Mouse (Mus musculus): ENCODE data around the gene Sdhb. TPM values are rescaled to one million over a fixed set of nuclear protein-coding genes. Genes with fewer than 3 reads are reported as not detected.

Gene Sdhb
- total RNA-seq, 2 experiments from 2014 or later = 120 to 182 TPM

DNA sequence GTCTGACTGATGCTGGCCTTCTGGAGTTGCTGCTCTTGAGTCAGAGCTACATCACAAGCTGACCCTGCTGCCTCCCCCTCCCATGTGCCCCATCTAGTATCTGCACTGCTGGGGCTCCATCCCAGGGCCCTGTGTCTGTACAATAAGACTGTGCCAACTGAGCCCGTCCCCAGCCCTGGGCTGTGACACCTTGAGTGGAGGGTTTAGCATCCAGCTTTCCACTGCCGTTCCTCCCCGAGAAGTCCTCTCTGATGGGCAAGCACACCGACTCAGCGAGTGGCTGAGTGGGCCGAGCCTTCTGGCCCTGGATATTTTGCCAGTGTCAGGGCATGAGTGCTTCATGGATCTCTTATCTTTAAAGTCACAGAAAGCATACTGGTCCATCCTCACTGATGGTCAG, 13.4 kb downstream of the Sdhb start:
- ATAC-seq (ENCODE audit: poor library complexity, severe bottlenecking) = no peak

DNA sequence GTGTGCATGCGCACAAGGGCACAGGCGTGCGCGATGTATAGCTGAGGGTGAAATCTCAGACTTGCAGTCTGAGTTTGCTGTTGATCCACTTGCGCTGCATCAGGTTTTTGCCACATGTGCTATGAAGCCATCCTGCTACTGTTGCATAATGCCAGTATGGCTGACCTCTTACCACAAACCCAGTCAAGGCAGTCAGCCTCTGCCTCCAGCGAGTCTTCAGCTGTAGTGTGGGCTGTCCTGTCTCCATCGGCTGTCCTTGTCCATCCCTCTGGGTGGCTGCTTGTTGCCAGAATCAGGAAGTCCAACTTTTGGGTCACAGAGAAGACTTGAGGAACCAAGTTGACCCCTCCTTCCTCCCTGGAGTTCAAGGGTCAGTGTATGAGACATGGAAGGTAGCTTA, 14.4 kb downstream of the Sdhb start:
- peak; percentile 76 for ATAC-seq (ENCODE audit: poor library complexity, severe bottlenecking)

DNA sequence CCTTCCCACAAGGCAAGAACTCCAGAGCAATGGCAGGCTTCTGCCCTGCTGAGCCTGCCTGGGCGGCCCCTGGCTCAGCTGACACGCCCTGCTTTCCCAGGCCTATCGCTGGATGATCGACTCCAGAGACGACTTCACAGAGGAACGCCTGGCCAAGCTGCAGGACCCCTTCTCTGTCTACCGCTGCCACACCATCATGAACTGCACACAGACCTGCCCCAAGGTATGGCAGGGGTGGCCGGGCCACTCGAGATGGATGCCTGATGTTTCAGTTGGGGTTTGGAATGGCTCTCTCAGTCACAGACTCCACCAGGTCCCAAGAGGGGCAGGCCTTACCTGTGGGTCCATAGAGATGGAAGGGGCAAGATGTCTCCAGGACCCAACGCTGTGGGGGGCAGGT, 16.3 kb downstream of the Sdhb start:
- ATAC-seq (ENCODE audit: poor library complexity, severe bottlenecking) = no peak

DNA sequence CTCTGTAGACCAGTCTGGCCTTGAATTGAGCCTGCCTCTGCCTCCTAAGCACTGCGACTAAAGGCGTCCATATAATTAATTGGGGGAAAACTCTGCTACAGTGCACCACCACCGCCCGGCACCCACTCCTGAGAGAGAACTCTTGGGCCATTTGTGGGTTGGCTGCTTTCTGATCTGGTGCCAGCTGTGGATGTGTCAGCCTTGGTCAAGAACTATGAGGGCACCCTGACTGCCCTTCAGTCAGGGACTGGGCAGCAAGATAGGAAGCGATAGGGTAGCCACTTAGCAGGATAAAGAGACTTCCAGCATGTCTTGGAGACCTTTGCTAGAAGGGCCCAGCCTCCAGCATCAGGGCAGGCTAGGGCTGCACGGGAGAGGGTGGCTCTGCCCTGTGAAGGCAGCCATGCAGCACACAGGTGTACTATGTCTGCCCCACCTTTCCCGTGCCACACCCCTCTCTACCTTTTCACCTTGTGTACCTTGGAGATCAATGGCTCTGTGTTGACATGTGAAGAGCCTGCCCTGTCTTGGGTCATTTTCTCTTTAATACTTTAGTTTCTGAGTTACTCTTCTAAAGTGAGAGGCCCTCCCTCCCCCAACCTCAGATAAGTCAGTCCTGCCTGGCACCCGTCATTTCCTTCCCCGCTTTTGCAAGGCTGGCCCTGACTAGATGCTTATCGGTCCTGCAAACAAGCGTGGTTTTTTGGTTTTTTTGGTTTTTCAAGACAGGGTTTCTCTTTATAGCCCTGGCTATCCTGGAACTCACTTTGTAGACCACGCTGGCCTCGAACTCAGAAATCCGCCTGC, 17.1 kb downstream of the Sdhb start:
- ATAC-seq (ENCODE audit: poor library complexity, severe bottlenecking) = 0 out of 2 replicates have a peak, but pooled peaks have one; percentile 38

DNA sequence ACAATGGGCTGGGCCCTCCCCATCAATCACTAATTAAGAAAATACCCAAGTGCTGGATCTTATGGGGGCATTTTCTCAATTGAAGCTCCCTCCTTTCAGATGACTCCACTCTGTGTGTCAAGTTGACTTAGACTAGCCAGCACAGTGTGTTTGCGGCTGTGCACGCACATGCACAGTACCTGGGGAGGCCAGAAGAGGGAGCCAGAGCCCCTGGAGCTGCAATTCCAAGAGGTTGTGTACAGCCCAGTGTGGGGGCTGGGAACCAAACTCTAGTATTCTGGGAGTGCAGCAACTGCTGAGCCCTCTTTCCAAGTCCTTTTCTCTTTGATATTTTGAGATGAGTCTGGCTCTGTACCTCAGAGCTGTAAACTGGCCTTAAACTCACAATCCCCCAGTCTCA, 20.6 kb downstream of the Sdhb start:
- no peak for ATAC-seq (ENCODE audit: poor library complexity, severe bottlenecking)

DNA sequence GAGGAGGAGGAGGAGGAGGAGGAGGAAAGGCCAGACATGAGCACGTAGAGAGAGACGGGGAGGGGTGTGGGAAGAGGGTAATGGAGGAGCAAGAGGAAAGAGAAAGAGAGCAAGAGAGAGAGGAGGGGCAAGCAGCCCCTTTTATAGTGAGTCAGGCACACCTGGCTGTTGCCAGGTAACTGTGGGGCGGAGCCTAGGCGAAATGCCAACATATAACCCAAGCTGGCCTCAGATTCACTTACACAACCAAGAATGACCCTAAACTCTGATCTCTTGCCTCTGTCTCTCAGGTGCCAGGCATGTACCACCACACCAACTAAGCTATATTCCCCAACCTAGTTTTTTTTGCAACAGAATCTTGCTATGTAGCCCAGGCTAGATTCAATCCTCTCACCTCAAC, 21.8 kb downstream of the Sdhb start:
- no peak for ATAC-seq (ENCODE audit: poor library complexity, severe bottlenecking)

DNA sequence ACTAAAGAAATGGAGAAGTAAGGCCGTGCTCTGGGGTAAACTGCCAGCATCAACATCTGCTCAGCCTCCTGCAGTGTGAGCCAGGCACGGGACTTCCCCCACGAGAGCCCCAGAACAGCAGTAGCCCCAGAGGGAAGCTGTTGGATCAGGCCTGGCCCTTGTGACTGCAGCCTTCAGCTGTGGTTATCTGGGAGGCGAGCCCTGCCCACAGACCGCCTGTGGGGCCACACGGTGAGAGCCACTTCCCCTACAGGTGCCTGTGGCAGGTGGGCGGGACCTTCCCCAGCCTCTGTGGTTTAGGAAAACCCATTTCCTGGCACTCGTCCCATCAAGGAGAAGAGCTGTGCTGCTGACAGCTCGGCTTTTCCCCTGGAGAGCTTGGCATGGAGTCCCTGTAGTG, 22.4 kb downstream of the Sdhb start:
- ATAC-seq (ENCODE audit: poor library complexity, severe bottlenecking) = peak; percentile 91

DNA sequence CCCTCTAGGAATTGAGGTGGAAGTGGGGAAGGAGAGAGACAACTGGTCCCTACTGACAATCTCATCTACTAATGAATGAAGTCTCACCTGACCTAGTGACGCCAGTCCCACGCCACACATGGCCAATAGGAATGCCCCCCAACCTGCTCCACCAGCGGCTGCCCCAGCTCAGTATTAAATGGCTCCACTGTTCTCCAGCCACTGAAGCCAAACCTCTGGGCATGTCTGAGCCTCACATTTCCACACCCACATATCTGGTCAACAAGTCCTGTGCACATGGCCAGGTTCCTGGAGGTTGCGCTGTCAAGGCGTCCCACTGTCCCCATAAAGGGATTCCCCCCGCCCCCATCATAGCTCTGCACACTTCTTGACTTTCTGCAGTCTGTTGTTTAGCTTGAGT, 23.5 kb downstream of the Sdhb start:
- ATAC-seq (ENCODE audit: poor library complexity, severe bottlenecking) = no peak

DNA sequence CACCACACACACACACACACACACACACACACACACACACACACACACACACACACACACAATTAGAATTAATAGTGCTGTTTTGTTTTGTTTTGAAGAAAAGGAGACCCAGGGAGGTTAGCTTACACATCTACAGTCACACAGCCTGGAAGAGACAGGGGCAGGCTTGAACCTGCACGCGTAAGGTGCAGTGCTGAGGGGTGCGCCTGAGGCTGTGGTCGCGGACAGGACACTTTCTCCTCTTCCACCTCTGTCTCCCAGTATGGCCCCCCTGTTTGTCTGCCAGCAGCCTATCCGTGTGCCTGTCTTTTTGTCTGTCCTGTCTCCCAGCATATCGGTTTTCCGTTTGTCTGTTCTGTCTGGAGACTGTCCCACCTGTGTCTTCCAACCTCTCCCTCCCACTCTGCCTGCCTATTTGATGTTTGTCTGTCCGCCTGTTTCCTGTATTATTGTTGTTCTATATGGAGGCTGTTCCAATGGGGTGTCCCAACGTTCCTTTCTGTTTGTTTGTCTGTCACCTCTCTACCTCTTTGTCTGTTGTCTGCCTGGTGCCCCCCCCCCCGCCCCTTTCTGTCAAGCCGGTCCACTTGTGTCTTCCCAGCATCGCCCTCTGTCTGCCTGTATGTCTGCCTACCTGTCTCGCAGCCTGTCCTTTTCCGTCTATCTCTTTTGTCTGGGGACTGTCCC, 25.2 kb downstream of the Sdhb start:
- ATAC-seq (ENCODE audit: poor library complexity, severe bottlenecking) = no peak

DNA sequence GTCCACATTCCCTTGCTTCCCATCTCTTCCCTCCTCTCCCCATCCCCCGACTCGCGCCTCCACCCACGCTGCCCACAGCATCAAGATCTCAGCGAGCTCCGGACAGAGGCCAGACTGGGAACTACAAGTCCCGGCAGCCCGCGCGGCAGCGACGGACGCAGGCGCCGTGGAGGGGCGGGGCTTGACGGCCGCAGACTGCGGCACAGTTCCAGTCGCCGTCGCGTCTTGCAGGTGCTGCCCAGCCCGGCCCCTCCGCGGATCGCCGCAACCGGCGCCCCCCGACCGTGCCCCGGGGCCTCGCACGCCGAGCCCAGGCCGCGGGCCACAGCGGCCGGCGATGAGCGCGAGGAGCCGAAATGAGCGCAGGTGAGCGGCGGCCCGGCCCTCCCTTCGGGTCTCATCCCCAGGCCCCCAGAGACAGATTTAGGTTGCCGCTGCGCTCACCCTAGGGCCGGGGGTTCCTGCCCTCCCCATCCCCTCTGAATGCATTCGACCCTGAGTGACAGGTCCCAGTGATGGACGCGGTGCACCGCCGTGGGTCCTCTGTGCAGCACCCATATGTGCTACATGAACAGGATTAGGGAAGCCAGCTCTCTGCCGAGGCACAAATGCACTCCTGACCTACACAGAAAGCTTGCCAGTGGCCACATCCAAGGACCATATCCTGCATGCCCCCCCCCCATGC, 25.9 kb downstream of the Sdhb start, which contains the start of gene Atp13a2:
Gene Atp13a2 (plus strand): TSS at position 163 of the 685 bp plus-strand sequence.
- ATAC-seq (ENCODE audit: poor library complexity, severe bottlenecking) = peak; percentile 67

DNA sequence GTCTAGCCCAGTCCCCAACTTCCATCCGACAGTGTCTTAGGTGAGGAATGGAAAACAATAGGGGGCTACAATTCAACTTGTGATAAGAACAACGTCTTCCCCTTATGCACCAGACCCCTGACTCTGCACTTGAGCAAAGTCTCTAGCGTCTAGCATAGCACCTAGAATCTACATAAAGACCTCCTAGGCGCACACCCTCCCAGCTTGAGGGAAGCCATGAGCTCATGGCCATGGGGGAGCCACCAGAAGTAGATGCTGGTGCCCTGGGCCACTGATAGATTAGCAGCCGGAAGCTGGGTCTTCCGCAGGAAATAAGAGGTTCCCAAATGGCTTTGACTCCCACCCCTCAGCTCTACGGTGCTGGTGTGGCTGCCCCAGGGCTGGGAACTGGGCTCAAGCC, 26.5 kb downstream of the Sdhb start:
- no peak for ATAC-seq (ENCODE audit: poor library complexity, severe bottlenecking)

DNA sequence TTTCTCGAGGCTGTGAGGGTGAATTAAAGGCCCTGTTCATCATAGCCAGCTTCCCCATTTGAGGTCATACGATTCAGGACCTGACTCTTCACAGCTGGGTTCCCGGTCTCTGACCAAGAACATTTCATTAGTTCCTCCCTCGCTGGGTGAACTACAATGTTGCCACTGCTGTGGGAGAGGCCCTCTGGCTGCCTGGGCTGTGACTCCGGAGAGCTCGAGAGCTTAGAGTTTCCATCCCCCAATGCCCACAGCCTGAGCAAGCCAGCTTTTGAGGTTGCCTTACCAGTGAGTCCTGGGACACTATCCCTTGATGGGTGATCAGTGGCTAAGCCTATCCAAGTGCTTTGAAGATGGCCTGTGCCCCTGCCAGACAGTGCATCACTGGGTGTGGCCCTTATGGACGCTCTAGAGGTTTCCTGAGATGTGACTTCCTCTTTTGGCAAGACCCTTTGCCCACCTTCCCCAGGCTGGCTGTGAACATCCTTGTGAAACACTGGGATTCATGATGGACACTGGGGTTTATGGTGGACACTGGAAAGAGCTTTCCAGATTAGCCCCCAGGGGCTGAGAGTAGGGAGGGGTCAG, 27.8 kb downstream of the Sdhb start:
- peak; percentile 70 for ATAC-seq (ENCODE audit: poor library complexity, severe bottlenecking)

DNA sequence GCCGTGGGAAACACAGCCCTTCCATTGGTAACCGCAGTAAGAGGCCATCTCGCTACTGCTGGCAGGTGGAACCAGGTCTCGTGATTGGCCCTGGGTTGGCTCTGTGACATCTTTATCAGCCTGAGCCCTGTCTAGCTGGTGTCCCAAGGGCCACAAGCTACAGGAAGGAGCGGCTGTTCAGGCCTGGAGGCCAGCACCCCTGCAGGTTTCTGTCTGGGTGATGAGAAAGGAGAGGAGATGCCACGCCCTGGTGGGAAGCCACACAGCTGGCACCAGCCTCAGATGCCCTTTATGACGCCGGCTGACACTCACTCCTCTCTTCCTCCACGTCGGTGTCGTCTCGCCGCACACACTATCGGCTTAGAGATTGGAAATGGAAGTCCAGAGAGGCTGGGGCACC, 28.4 kb downstream of the Sdhb start:
- ATAC-seq (ENCODE audit: poor library complexity, severe bottlenecking) = no peak

DNA sequence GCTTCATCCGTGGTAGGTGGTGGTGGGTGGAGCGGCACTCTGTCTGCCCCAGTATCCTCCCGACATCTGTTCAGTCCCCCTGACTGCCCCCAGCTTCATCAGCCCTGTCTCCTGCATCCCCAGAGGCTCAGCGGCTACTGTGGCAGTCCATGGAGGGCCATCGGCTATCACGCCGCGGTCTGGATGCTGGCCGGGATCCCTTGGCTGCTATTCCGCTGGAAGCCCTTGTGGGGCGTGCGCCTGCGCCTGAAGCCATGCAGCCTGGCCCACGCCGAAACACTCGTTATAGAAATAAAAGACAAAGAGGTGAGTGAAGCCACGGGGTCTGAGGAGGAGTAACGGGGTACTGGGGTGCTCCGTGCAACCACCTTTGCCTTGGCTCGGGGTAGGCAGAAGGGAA, 31.2 kb downstream of the Sdhb start:
- no peak for ATAC-seq (ENCODE audit: poor library complexity, severe bottlenecking)

DNA sequence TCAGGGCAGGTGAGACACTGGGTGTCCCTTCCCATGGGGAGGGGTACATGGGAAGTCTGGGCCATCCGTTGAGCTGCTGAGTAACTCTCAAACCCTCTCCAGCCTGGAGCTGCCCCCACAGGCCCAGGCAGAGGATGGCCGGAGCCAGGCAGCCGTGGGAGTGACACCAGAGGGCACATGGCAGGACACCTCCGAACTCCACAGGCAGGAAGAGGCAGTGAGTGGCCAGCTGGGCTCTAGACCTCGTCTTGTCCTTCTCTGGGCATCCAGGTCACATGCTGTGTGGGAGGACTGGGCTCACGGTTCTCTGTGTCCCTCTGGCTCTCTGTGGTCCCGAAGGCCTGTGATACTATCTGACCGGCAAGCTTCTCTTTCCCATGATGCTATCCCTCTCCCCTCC, 32.8 kb downstream of the Sdhb start:
- no peak for ATAC-seq (ENCODE audit: poor library complexity, severe bottlenecking)

DNA sequence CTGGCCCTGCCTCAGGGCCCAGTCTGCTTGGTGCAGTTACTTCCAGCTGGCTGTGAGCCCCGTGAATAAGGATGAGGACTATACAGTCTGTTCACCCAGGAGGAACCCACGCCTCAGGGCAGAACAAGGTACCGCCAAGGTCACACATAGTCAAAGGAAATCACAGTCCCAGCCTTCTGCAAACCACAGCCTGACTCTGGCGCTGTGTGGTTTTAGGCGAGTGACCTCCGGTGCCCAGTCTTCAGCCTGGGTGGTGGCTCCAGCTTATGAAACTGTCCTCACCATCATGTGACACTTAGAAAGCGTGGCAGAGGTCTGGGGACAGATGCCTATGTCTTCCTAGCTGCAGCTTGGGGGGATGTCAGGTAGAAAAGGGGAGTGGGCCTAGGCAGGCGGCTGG, 34.8 kb downstream of the Sdhb start:
- peak; percentile 45 for ATAC-seq (ENCODE audit: poor library complexity, severe bottlenecking)

DNA sequence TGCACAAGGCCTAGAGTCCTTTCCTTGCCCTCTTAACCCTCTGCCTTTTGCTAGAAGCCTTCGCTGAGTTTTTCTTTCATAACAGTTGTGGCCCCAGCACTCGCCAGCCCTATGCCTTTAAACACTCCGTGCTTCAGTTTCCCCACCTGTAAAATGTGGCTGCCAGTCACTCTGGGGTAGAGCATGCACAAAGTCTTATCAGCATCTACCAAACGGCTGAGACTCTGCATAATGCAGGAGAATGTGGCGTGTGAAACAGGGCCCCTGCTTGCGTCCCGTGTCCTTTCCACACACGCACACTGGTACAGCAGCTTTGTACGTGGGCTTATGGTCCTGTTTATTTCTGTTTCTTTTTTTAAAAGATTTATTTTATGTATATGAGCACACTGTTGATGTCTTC, 35.8 kb downstream of the Sdhb start:
- ATAC-seq (ENCODE audit: poor library complexity, severe bottlenecking) = no peak

DNA sequence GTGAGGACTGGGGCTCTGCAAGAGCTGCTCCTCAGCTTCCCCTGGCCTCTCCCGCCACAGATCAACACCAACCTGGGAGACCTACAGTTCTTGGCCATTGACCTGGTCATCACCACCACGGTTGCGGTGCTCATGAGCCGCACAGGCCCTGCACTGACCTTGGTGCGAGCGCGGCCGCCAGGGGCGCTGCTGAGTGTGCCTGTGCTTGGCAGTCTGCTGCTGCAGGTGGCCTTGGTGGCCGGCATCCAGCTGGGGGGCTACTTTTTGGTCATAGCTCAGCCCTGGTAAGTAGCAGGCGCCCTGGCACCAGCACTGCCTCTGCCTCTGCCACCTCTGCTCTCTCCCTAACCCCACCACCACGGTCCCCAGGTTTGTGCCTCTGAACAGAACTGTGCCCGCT, 45.0 kb downstream of the Sdhb start:
- no peak for ATAC-seq (ENCODE audit: poor library complexity, severe bottlenecking)

DNA sequence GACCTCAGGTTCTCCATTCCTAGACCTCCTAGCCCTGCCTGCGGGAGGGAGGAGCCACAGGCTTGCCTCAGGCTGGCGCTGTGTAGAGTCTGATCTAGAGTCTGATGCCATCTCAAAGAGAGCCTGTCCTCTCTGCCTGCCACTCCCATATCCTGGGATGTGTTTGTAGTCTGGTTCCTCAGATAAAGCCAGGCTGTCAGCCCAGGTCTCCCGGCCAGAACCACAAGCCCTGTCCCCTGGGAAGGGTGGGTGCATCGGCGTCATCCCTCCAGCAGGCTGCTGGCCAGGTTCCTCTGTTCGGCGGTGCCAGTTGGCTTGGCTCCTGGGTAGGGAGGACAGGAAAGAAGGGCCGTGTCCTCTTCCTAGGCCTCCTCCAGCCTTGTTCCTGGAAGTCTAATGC, 47.0 kb downstream of the Sdhb start:
- ATAC-seq (ENCODE audit: poor library complexity, severe bottlenecking) = peak; percentile 43

DNA sequence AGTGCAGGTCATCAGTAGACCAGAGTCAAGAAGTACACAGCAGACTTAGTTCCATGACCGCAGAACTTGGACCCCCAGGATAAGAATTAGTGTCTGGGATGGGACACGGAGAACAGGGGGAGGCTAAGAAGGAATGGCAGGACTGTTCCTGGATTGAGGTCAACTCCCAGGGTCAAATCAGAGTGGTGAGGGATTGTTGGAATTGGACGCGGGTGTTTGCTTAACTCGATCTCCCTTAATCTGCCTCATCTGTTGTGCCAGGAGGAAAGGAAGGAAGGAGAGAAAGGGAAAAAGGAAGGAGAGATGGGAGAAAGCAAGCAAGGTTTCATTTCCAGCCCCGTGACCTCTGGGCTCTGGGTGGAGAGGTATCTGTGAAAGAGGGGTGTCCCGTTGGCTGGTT, 49.1 kb downstream of the Sdhb start, which contains the start of gene Mfap2:
Gene Mfap2 (plus strand): TSS at position 301 of the 400 bp plus-strand sequence.
- ATAC-seq (ENCODE audit: poor library complexity, severe bottlenecking) = no peak

DNA sequence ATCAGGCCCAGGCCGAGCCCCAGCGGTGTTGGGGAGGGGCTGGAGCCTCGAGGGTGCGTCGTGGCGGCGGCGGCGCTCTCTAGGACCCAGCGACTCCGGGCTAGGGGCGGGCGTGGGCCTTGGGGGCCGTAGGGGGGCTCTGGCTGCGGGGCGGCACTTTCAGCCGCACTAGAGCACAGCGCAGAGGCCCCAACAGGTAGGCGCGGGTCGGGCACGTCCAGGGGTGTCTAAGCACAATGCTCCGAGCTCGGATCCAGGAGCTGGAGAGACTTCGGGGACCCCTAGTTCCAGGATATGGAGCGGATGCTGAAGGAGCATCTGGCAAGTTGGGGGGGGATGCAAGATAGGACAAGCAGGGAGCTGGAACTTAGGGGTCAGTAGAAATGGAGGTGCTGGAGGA, 49.5 kb downstream of the Sdhb start:
- ATAC-seq (ENCODE audit: poor library complexity, severe bottlenecking) = no peak
